Mouse (Mus musculus): ENCODE results near the gene Itga11. TPM values are rescaled to one million over a fixed set of nuclear protein-coding genes. Genes with fewer than 3 reads are reported as not detected.

Gene Itga11
- polyA plus RNA-seq, 1 experiment from 2014 or later = 0.19 TPM

Other genes starting within 250 kb of the Itga11 start
- gene Coro2b, start 140.8 kb upstream of the Itga11 start, polyA plus RNA-seq (2014; fragmentation: Nextera tagmentation; extraction: Ambion mirVana) = 4.5 and 4.8 TPM in 2 replicates
- gene Fem1b, start 134.1 kb downstream of the Itga11 start, polyA plus RNA-seq (2014; fragmentation: Nextera tagmentation; extraction: Ambion mirVana) = 30.4 and 33.6 TPM in 2 replicates
- 32.2 and 34.3 TPM in 2 replicates for gene Cln6, start 161.0 kb downstream of the Itga11 start, polyA plus RNA-seq (2014; fragmentation: Nextera tagmentation; extraction: Ambion mirVana)
- 1.8 and 2.6 TPM in 2 replicates for gene Calml4, start 180.3 kb downstream of the Itga11 start, polyA plus RNA-seq (2014; fragmentation: Nextera tagmentation; extraction: Ambion mirVana)